Mouse (Mus musculus): ENCODE results near the gene Cpne2. TPM values are rescaled to one million over a fixed set of nuclear protein-coding genes. Genes with fewer than 3 reads are reported as not detected.
A peak's percentile ranks its signal among the peaks of the same experiment; 100 is the strongest.

The Cpne2 gene
- polyA plus RNA-seq (2015; fragmentation: Nextera tagmentation; extraction: Ambion mirVana): 13.8 and 18.3 TPM in 2 replicates

- peaks cover 68% of the 10 kb centered on the region for H3K27me3 ChIP-seq
- WGBS: 1% methylated on average over 73 of the region's 81 CpGs
- H3K9ac ChIP-seq: peak within 1 kb of the TSS; percentile 76
- no peaks in the 10 kb centered on the region for H3K36me3 ChIP-seq
- H3K9me3 ChIP-seq: no peaks in the 10 kb centered on the region
- H3K4me1 ChIP-seq (replicated peaks): peaks cover 45% of the 10 kb centered on the region
- H3K4me3 ChIP-seq: peak within 1 kb of the TSS; percentile 63
- H3K27ac ChIP-seq: peak within 1 kb of the TSS; percentile 35; the same call in 1 of the 2 replicates
- peak within 1 kb of the TSS; percentile 85 for H3K4me2 ChIP-seq
- ATAC-seq (ENCODE audit: low FRiP score): peak; percentile 68
Measured at GRCm38 (mm10) chr8:94532873-94533671, at the start of gene Cpne2. Cpne2 (plus strand) TSS chr8:94532990.

GRCm38 (mm10) chr8:94485288-94485687, 47.5 kb upstream of the Cpne2 start:
- H3K36me3 ChIP-seq: no peaks in the 10 kb centered on the region
- no peak overlapping the region for H3K4me3 ChIP-seq
- ATAC-seq (ENCODE audit: low FRiP score): no peak
- no peaks in the 10 kb centered on the region for H3K4me1 ChIP-seq (replicated peaks)
- WGBS: 89% methylated on average over 3 of the region's 3 CpGs
- no peak overlapping the region for H3K9ac ChIP-seq
- H3K27me3 ChIP-seq: peaks cover 17% of the 10 kb centered on the region
- H3K4me2 ChIP-seq: no peak overlapping the region
- no peaks in the 10 kb centered on the region for H3K9me3 ChIP-seq
- H3K27ac ChIP-seq: no peak overlapping the region

GRCm38 (mm10) chr8:94485882-94486281, 46.9 kb upstream of the Cpne2 start:
- ATAC-seq (ENCODE audit: low FRiP score): no peak
- WGBS: 8% methylated on average over 2 of the region's 2 CpGs
- no peak overlapping the region for H3K27ac ChIP-seq
- no peaks in the 10 kb centered on the region for H3K9me3 ChIP-seq
- no peak overlapping the region for H3K4me3 ChIP-seq
- peaks cover 19% of the 10 kb centered on the region for H3K27me3 ChIP-seq
- H3K9ac ChIP-seq: no peak overlapping the region
- H3K36me3 ChIP-seq: no peaks in the 10 kb centered on the region
- H3K4me2 ChIP-seq: no peak overlapping the region
- H3K4me1 ChIP-seq (replicated peaks): no peaks in the 10 kb centered on the region

GRCm38 (mm10) chr8:94488016-94488415, 44.8 kb upstream of the Cpne2 start:
- no peak overlapping the region for H3K27ac ChIP-seq
- peaks cover 13% of the 10 kb centered on the region for H3K27me3 ChIP-seq
- no peaks in the 10 kb centered on the region for H3K9me3 ChIP-seq
- WGBS: 69% methylated on average over 2 of the region's 2 CpGs
- no peak overlapping the region for H3K4me2 ChIP-seq
- H3K4me3 ChIP-seq: no peak overlapping the region
- peaks cover 8% of the 10 kb centered on the region; the same call in 1 of the 2 replicates for H3K4me1 ChIP-seq (replicated peaks)
- no peak for ATAC-seq (ENCODE audit: low FRiP score)
- no peak overlapping the region for H3K9ac ChIP-seq
- no peaks in the 10 kb centered on the region for H3K36me3 ChIP-seq

GRCm38 (mm10) chr8:94489809-94490483, 42.8 kb upstream of the Cpne2 start:
- Histone ChIP-seq H3K36me3 (no peaks in the 10 kb centered on the region), H3K4me2 (no peak overlapping the region), H3K27me3 (peaks cover 16% of the 10 kb centered on the region), H3K9me3 (no peaks in the 10 kb centered on the region), H3K4me3 (no peak overlapping the region), H3K9ac (no peak overlapping the region), H3K4me1 (replicated peaks) (peaks cover 8% of the 10 kb centered on the region; the same call in 1 of the 2 replicates), H3K27ac (no peak overlapping the region)
- WGBS: 79% methylated on average over 4 of the region's 4 CpGs
- ATAC-seq (ENCODE audit: low FRiP score): no peak

- 6% methylated on average over 15 of the region's 15 CpGs for WGBS
- Histone ChIP-seq H3K4me2 (peak overlapping the region; percentile 62), H3K36me3 (no peaks in the 10 kb centered on the region), H3K4me3 (peak overlapping the region; percentile 24), H3K9ac (peak overlapping the region; percentile 36), H3K27me3 (peaks cover 19% of the 10 kb centered on the region), H3K27ac (no peak overlapping the region), H3K4me1 (replicated peaks) (peaks cover 8% of the 10 kb centered on the region; the same call in 1 of the 2 replicates), H3K9me3 (no peaks in the 10 kb centered on the region)
- ATAC-seq (ENCODE audit: low FRiP score): peak; percentile 87
Measured at GRCm38 (mm10) chr8:94492021-94492681, 40.6 kb upstream of the Cpne2 start.

GRCm38 (mm10) chr8:94493240-94493639, 39.5 kb upstream of the Cpne2 start:
- H3K9me3 ChIP-seq: no peaks in the 10 kb centered on the region
- peaks cover 8% of the 10 kb centered on the region; the same call in 1 of the 2 replicates for H3K4me1 ChIP-seq (replicated peaks)
- H3K4me3 ChIP-seq: no peak overlapping the region
- H3K27me3 ChIP-seq: peaks cover 19% of the 10 kb centered on the region
- H3K36me3 ChIP-seq: no peaks in the 10 kb centered on the region
- H3K27ac ChIP-seq: no peak overlapping the region
- ATAC-seq (ENCODE audit: low FRiP score): no peak
- 47% methylated on average over 1 of the region's 1 CpGs for WGBS
- no peak overlapping the region for H3K4me2 ChIP-seq
- no peak overlapping the region for H3K9ac ChIP-seq

GRCm38 (mm10) chr8:94515430-94516208, 17.2 kb upstream of the Cpne2 start:
- WGBS: 50% methylated on average over 5 of the region's 5 CpGs
- ATAC-seq (ENCODE audit: low FRiP score): no peak

GRCm38 (mm10) chr8:94516209-94516593, 16.6 kb upstream of the Cpne2 start:
- Histone ChIP-seq H3K36me3 (no peaks in the 10 kb centered on the region), H3K9me3 (no peaks in the 10 kb centered on the region), H3K4me1 (replicated peaks) (0 out of 2 replicates have a peak, but pooled peaks cover 4% of the 10 kb centered on the region), H3K27ac (no peak overlapping the region), H3K27me3 (0 out of 2 replicates have a peak, but pooled peaks cover 4% of the 10 kb centered on the region), H3K9ac (no peak overlapping the region), H3K4me3 (no peak overlapping the region), H3K4me2 (no peak overlapping the region)
- ATAC-seq (ENCODE audit: low FRiP score): no peak
- 29% methylated on average over 1 of the region's 1 CpGs for WGBS

More at GRCm38 (mm10) chr8:94515430-94516208, 17.2 kb upstream of the Cpne2 start:
- 0 out of 2 replicates have a peak, but pooled peaks cover 4% of the 10 kb centered on the region for H3K4me1 ChIP-seq (replicated peaks)
- H3K4me2 ChIP-seq: no peak overlapping the region
- H3K9me3 ChIP-seq: no peaks in the 10 kb centered on the region
- H3K4me3 ChIP-seq: no peak overlapping the region
- H3K36me3 ChIP-seq: no peaks in the 10 kb centered on the region
- H3K27me3 ChIP-seq: 0 out of 2 replicates have a peak, but pooled peaks cover 4% of the 10 kb centered on the region
- no peak overlapping the region for H3K27ac ChIP-seq
- no peak overlapping the region for H3K9ac ChIP-seq

- ATAC-seq (ENCODE audit: low FRiP score): no peak
- Histone ChIP-seq H3K9me3 (no peaks in the 10 kb centered on the region), H3K27me3 (0 out of 2 replicates have a peak, but pooled peaks cover 4% of the 10 kb centered on the region), H3K4me1 (replicated peaks) (0 out of 2 replicates have a peak, but pooled peaks cover 4% of the 10 kb centered on the region), H3K4me2 (no peak overlapping the region), H3K36me3 (no peaks in the 10 kb centered on the region), H3K9ac (no peak overlapping the region), H3K27ac (no peak overlapping the region), H3K4me3 (no peak overlapping the region)
- WGBS: 71% methylated on average over 3 of the region's 3 CpGs
Measured at GRCm38 (mm10) chr8:94516766-94517165, 16.0 kb upstream of the Cpne2 start.

GRCm38 (mm10) chr8:94518331-94518730, 14.5 kb upstream of the Cpne2 start:
- no peak for ATAC-seq (ENCODE audit: low FRiP score)
- no peak overlapping the region for H3K27ac ChIP-seq
- H3K4me2 ChIP-seq: no peak overlapping the region
- H3K36me3 ChIP-seq: no peaks in the 10 kb centered on the region
- H3K9me3 ChIP-seq: no peaks in the 10 kb centered on the region
- 86% methylated on average over 10 of the region's 10 CpGs for WGBS
- H3K9ac ChIP-seq: no peak overlapping the region
- no peaks in the 10 kb centered on the region for H3K27me3 ChIP-seq
- 0 out of 2 replicates have a peak, but pooled peaks cover 4% of the 10 kb centered on the region for H3K4me1 ChIP-seq (replicated peaks)
- H3K4me3 ChIP-seq: no peak overlapping the region

Data from hindbrain, embryonic 13.5 days (tissue).